ENCODE assay signal across 30 mouse cellular contexts in the genomic region with DNA sequence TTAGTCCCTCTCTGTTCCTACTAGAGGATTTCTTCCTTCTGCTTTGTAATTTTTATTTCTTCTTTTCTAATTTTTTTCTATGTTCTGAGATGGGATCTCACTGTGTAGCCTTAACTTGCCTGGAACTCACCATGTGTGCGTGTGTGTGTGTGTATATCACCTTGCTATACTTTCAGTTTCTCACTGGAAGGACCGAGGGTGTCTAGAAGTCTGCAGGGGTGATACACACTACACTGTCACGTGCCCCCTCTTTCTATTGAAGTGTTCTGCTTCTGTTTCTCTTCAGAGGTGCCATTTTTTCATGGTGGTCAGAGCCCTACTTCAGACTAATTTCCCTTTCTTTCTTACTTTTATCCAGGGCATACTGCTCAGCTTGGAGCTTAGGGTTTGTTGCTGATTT. TPM values are rescaled to one million over a fixed set of nuclear protein-coding genes. Genes with fewer than 3 reads are reported as not detected.
DNase-seq lines count a peak whose midpoint lies in the region; ATAC-seq and TF ChIP-seq lines count a peak whose summit lies in the region.
"Had no signal": no experiment of that assay in that cellular context is flagged by ENCODE, and none has a peak within 500 bp of the region (broad histone marks: within the 10 kb centered on the region; RNA-seq: fewer than 3 reads in every experiment).

No protein-coding gene starts in this region.

- peaks cover 8% of the 10 kb centered on the region; the same call in 1 of the 2 replicates for H3K27me3 ChIP-seq in heart, embryonic 10.5 days (ENCODE audit: insufficient read depth, poor library complexity, severe bottlenecking)
- no peaks in the 10 kb centered on the region for H3K27me3 ChIP-seq in heart, adult 2 months (ENCODE audit: control insufficient read depth, insufficient read depth, low read length)
- no peaks in the 10 kb centered on the region for H3K27me3 ChIP-seq in heart, embryonic 16.5 days (ENCODE audit: control insufficient read depth, insufficient read depth, low read length)
- H3K27me3 ChIP-seq in lung, embryonic 15.5 days = no peaks in the 10 kb centered on the region
- no peaks in the 10 kb centered on the region for H3K27me3 ChIP-seq in intestine, embryonic 15.5 days (replicated peaks)
- H3K27me3 ChIP-seq: embryonic facial prominence, embryonic 15.5 days; forebrain, embryonic 15.5 days; hindbrain, embryonic 12.5 days; midbrain, embryonic 13.5 days had no signal

- intact Hi-C loops in heart, adult 2 months (cut with DNase I) = no loop called here
- intact Hi-C loops in heart, postnatal 14 days (cut with DNase I) = no loop called here

- no peak for TF ChIP-seq POLR2A in heart, adult 2 months (IDR thresholded peaks at IDR 0.05; ENCODE audit: insufficient read depth, low read depth, low read length)

- H3K4me1 ChIP-seq in heart, embryonic 10.5 days = peaks cover 37% of the 10 kb centered on the region
- peaks cover 2% of the 10 kb centered on the region; the same call in 1 of the 2 replicates for H3K4me1 ChIP-seq in heart, adult 2 months (ENCODE audit: control insufficient read depth, insufficient read depth, low read length)
- peaks cover 10% of the 10 kb centered on the region for H3K4me1 ChIP-seq in heart, embryonic 16.5 days (ENCODE audit: control insufficient read depth, insufficient read depth, low read length)
- H3K4me1 ChIP-seq in lung, embryonic 15.5 days = no peaks in the 10 kb centered on the region
- H3K4me1 ChIP-seq in intestine, embryonic 15.5 days (replicated peaks) = no peaks in the 10 kb centered on the region; the same call in 1 of the 2 replicates
- H3K4me1 ChIP-seq: embryonic facial prominence, embryonic 15.5 days; forebrain, embryonic 15.5 days; hindbrain, embryonic 12.5 days; megakaryocyte, embryonic 14.5 days; midbrain, embryonic 13.5 days had no signal

- H3K36me3 ChIP-seq in heart, embryonic 10.5 days = no peaks in the 10 kb centered on the region
- H3K36me3 ChIP-seq in heart, adult 2 months (ENCODE audit: control insufficient read depth, insufficient read depth, low read length) = no peaks in the 10 kb centered on the region
- H3K36me3 ChIP-seq in heart, embryonic 16.5 days (ENCODE audit: control insufficient read depth, insufficient read depth) = no peaks in the 10 kb centered on the region
- no peaks in the 10 kb centered on the region for H3K36me3 ChIP-seq in lung, embryonic 15.5 days
- H3K36me3 ChIP-seq in intestine, embryonic 15.5 days = no peaks in the 10 kb centered on the region
- H3K36me3 ChIP-seq: embryonic facial prominence, embryonic 15.5 days; forebrain, embryonic 15.5 days; hindbrain, embryonic 12.5 days; midbrain, embryonic 13.5 days had no signal

- 31% methylated on average over 3 of the region's 3 CpGs for WGBS in heart, embryonic 10.5 days
- WGBS in heart, adult 2 months = 39% methylated on average over 3 of the region's 3 CpGs
- 35% methylated on average over 3 of the region's 3 CpGs for WGBS in heart, embryonic 16.5 days
- 41% methylated on average over 3 of the region's 3 CpGs for WGBS in lung, embryonic 15.5 days
- WGBS in intestine, embryonic 15.5 days = 52% methylated on average over 3 of the region's 3 CpGs

- H3K79me2 ChIP-seq in heart, adult 2 months (replicated peaks; ENCODE audit: control insufficient read depth, insufficient read depth, low read length) = no peaks in the 10 kb centered on the region

- H3K4me2 ChIP-seq in heart, embryonic 16.5 days (ENCODE audit: low read depth, low read length) = peak overlapping the region; percentile 57
- peak overlapping the region; percentile 31 for H3K4me2 ChIP-seq in lung, embryonic 15.5 days
- H3K4me2 ChIP-seq in intestine, embryonic 15.5 days (replicated peaks) = 0 out of 2 replicates have a peak overlapping the region, but pooled peaks have one; percentile 23
- H3K4me2 ChIP-seq: embryonic facial prominence, embryonic 15.5 days; forebrain, embryonic 15.5 days; hindbrain, embryonic 12.5 days; midbrain, embryonic 13.5 days had no signal

- no peak for TF ChIP-seq CTCF in heart, adult 2 months (IDR thresholded peaks at IDR 0.05)

- H3K27ac ChIP-seq in heart, embryonic 10.5 days = peak overlapping the region; percentile 70
- H3K27ac ChIP-seq in heart, adult 2 months = no peak overlapping the region
- H3K27ac ChIP-seq in heart, embryonic 16.5 days (ENCODE audit: low read length) = no peak overlapping the region
- H3K27ac ChIP-seq in lung, embryonic 15.5 days = no peak overlapping the region
- no peak overlapping the region for H3K27ac ChIP-seq in intestine, embryonic 15.5 days
- H3K27ac ChIP-seq: embryonic facial prominence, embryonic 15.5 days; forebrain, embryonic 15.5 days; hindbrain, embryonic 12.5 days; midbrain, embryonic 13.5 days had no signal

- no peak overlapping the region for H3K9ac ChIP-seq in heart, adult 2 months (ENCODE audit: low read depth, low read length)
- 0 out of 2 replicates have a peak overlapping the region, but pooled peaks have one; percentile 25 for H3K9ac ChIP-seq in heart, embryonic 16.5 days (ENCODE audit: low read length)
- no peak overlapping the region for H3K9ac ChIP-seq in lung, embryonic 15.5 days
- H3K9ac ChIP-seq in intestine, embryonic 15.5 days = no peak overlapping the region
- H3K9ac ChIP-seq: embryonic facial prominence, embryonic 15.5 days; forebrain, embryonic 15.5 days; hindbrain, embryonic 12.5 days; midbrain, embryonic 13.5 days had no signal

- H3K9me3 ChIP-seq in heart, embryonic 10.5 days = no peaks in the 10 kb centered on the region
- no peaks in the 10 kb centered on the region for H3K9me3 ChIP-seq in heart, embryonic 16.5 days (replicated peaks; ENCODE audit: control insufficient read depth, low read length)
- no peaks in the 10 kb centered on the region for H3K9me3 ChIP-seq in lung, embryonic 15.5 days
- no peaks in the 10 kb centered on the region for H3K9me3 ChIP-seq in intestine, embryonic 15.5 days
- H3K9me3 ChIP-seq: embryonic facial prominence, embryonic 15.5 days; forebrain, embryonic 15.5 days; hindbrain, embryonic 12.5 days; midbrain, embryonic 13.5 days had no signal

- no peak for TF ChIP-seq EP300 in heart, adult 2 months (IDR thresholded peaks at IDR 0.05; ENCODE audit: insufficient read depth, low read depth, low read length)

- ATAC-seq in heart, embryonic 16.5 days (replicated peaks; ENCODE audit: extremely low read depth, insufficient read depth, low FRiP score) = no peak
- ATAC-seq in lung, embryonic 15.5 days (ENCODE audit: borderline replicate concordance, extremely low read depth, low FRiP score, low TSS enrichment) = no peak
- ATAC-seq in intestine, embryonic 15.5 days = no peak
- ATAC-seq: CD4-positive, CD25-positive, alpha-beta regulatory T cell, adult 4 months; forebrain, embryonic 15.5 days; midbrain, embryonic 13.5 days had no signal

- DNase-seq in heart, embryonic 10.5 days (ENCODE audit: low spot score) = peak; percentile 70
- DNase-seq in heart, adult 2 months = no peak
- DNase-seq in heart, postnatal 14 days = no peak
- no peak for DNase-seq in lung, adult 18-20 months
- no peak for DNase-seq in urinary bladder, postnatal 10 days (ENCODE audit: low spot score)
- DNase-seq: adrenal gland, postnatal 25 days; cerebellum, adult 8-10 months; cerebellum, postnatal 36 days; embryo, embryonic 11 days; gastrocnemius, postnatal 10 days; kidney, adult 8-10 months; kidney, postnatal 10 days; left cerebral cortex, postnatal 4 days; lung, postnatal 14 days had no signal

- H3K4me3 ChIP-seq in heart, embryonic 10.5 days = peak overlapping the region; percentile 49
- no peak overlapping the region for H3K4me3 ChIP-seq in heart, adult 2 months
- peak overlapping the region; percentile 25; the same call in 1 of the 2 replicates for H3K4me3 ChIP-seq in heart, embryonic 16.5 days (ENCODE audit: low read length)
- no peak overlapping the region for H3K4me3 ChIP-seq in lung, embryonic 15.5 days
- no peak overlapping the region for H3K4me3 ChIP-seq in intestine, embryonic 15.5 days (replicated peaks)
- H3K4me3 ChIP-seq: embryonic facial prominence, embryonic 15.5 days; forebrain, embryonic 15.5 days; hindbrain, embryonic 12.5 days; megakaryocyte, embryonic 14.5 days; midbrain, embryonic 13.5 days had no signal

RNA-seq across cellular contexts. Expression of a gene that starts 56.4 kb away (rescaled TPM):
- not detected in 2 replicates for polyA plus RNA-seq in heart, embryonic 10.5 days (2016; fragmentation: Nextera tagmentation; extraction: Ambion mirVana)
- total RNA-seq in heart, adult 2 months (2021) = not detected
- polyA plus RNA-seq in heart, adult 2 months (2012; rRNA removed) = 4.9 TPM in 1 of 2 replicates, not detected in the other
- polyA plus RNA-seq in heart, embryonic 16.5 days (2015; fragmentation: Nextera tagmentation; extraction: Ambion mirVana) = 0.72 TPM in 1 of 2 replicates, not detected in the other
- under 1 TPM in 1 of 2 experiments, not detected in 1; 0.55 TPM for total RNA-seq in heart, postnatal 14 days (2021)
- polyA plus RNA-seq in lung, embryonic 15.5 days (2015; fragmentation: Nextera tagmentation; extraction: Ambion mirVana) = 0.39 and 0.87 TPM in 2 replicates
- polyA plus RNA-seq in intestine, embryonic 15.5 days (2015; fragmentation: Nextera tagmentation; extraction: Ambion mirVana) = not detected in 2 replicates
- total RNA-seq: adrenal gland, postnatal 25 days; gastrocnemius, postnatal 10 days; granulocyte monocyte progenitor cell, adult 5-6 weeks; liver, adult 2 months; monocyte, adult 5-6 weeks; neutrophil, adult 5-6 weeks had no signal
- polyA plus RNA-seq: brain, embryonic 14.5 days; CD4-positive, CD25-positive, alpha-beta regulatory T cell, adult 4 months; forebrain, embryonic 15.5 days; hindbrain, embryonic 12.5 days; liver, adult 2 months; midbrain, embryonic 13.5 days; small intestine, adult 2 months; urinary bladder, adult 2 months had no signal

Comparison
In these comparisons a context has a peak if more than half of its experiments do, and no peak if none do; other contexts are left out.
1. H3K4me3 ChIP-seq: peak in heart, embryonic 10.5 days (single experiment) and heart, embryonic 16.5 days (single experiment); none in heart, adult 2 months (single experiment), lung, embryonic 15.5 days (single experiment) and intestine, embryonic 15.5 days (single experiment).
2. Peak in every context shown above with its lines, with median percentiles within 50 percentile points of each other: H3K4me2 ChIP-seq.